Mouse (Mus musculus) ovary, adult 10 weeks (tissue): ENCODE measurements around the gene Gdf9. TPM values are rescaled to one million over a fixed set of nuclear protein-coding genes. Genes with fewer than 3 reads are reported as not detected.

Experiments used
- polyA plus RNA-seq: library from polyadenylated mRNA; stranded (reverse); fragments of 350-450 nt; fragmentation: Illumina TruSeq; extraction: RNeasy Lipid Tissue Mini Kit (QIAGEN cat#74804); gene quantifications from one replicate; pipeline ENCODE4 v1.2.3, GENCODE M21; 2014

Gene Gdf9
- 29.0 TPM for polyA plus RNA-seq

GRCm38 (mm10) chr11:53430670-53431346 lies at the start of gene Gdf9, which contains the start of gene Uqcrq:
Gene Gdf9, plus strand, starts transcription at chr11:53431023.
Gene Uqcrq, minus strand, starts transcription at chr11:53430831.

GRCm38 (mm10) chr11:53423036-53423435 lies 7.8 kb upstream of the Gdf9 start, which contains the start of gene Leap2:
Gene Leap2, minus strand, starts transcription at chr11:53423170.

GRCm38 (mm10) chr11:53456474-53457371 lies 25.9 kb downstream of the Gdf9 start, which contains the start of the genes Gm10447 and Shroom1:
Gene Gm10447, minus strand, starts transcription at chr11:53457110.
Gene Shroom1, plus strand, starts transcription at chr11:53457205.

GRCm38 (mm10) chr11:53469968-53470695 lies 39.3 kb downstream of the Gdf9 start, which contains the start of gene Gm9837:
Gene Gm9837, minus strand, starts transcription at chr11:53470479.

GRCm38 (mm10) chr11:53479783-53480301 lies 49.0 kb downstream of the Gdf9 start, which contains the start of the genes Gm9945 and Sowaha:
Gene Gm9945, plus strand, starts transcription at chr11:53480166.
Gene Sowaha, minus strand, starts transcription at chr11:53480274.

Other genes starting within 250 kb of the Gdf9 start
- 905 TPM for gene Hspa4, start 130.6 kb upstream of the Gdf9 start, polyA plus RNA-seq
- 66.5 TPM for gene Zcchc10, start 106.3 kb upstream of the Gdf9 start, polyA plus RNA-seq
- 457 TPM for gene Aff4, start 80.2 kb upstream of the Gdf9 start, polyA plus RNA-seq
- not detected for gene Leap2, start 7.9 kb upstream of the Gdf9 start, polyA plus RNA-seq
- 15.5 TPM for gene Uqcrq, start 192 bp upstream of the Gdf9 start, polyA plus RNA-seq
- not detected for gene Gm10447, start 26.1 kb downstream of the Gdf9 start, polyA plus RNA-seq
- 0.26 TPM for gene Shroom1, start 26.2 kb downstream of the Gdf9 start, polyA plus RNA-seq
- not detected for gene Gm9837, start 39.5 kb downstream of the Gdf9 start, polyA plus RNA-seq
- gene Gm9945, start 49.1 kb downstream of the Gdf9 start, polyA plus RNA-seq: not detected
- gene Sowaha, start 49.3 kb downstream of the Gdf9 start, polyA plus RNA-seq: 2.1 TPM
- 29.7 TPM for gene Sept8, start 88.2 kb downstream of the Gdf9 start, polyA plus RNA-seq
- gene Kif3a, start 136.4 kb downstream of the Gdf9 start, polyA plus RNA-seq: 44.1 TPM
- gene Il4, start 187.6 kb downstream of the Gdf9 start, polyA plus RNA-seq: not detected
- not detected for gene Il13, start 203.7 kb downstream of the Gdf9 start, polyA plus RNA-seq